Mouse (Mus musculus) E14TG2a.4 (cell line): ENCODE measurements at regions not wholly inside any gene's neighbourhood (a gene's known extent, or its start where the extent isn't known, plus 50 kb on each side); places are given as distances from the start of the nearest gene placed in this dataset.

Experiments
- H3K27me3 ChIP-seq: 2 replicates; pipeline ENCODE4 v1.6.1; 2014; ENCODE audit warnings: low read length, control low read depth; ENCODE audit not compliant: insufficient read depth
- H3K36me3 ChIP-seq: 2 replicates; pipeline ENCODE4 v1.6.1; 2014; ENCODE audit warnings: low read length, control low read depth; ENCODE audit not compliant: insufficient read depth
- H3K4me1 ChIP-seq: replicated peaks from 2 replicates; pipeline ENCODE4 v1.6.1; 2014; ENCODE audit warnings: low read depth, low read length, control low read depth
- H3K4me3 ChIP-seq: replicated peaks from 2 replicates; pipeline ENCODE4 v1.5.1; 2014; ENCODE audit warnings: mild to moderate bottlenecking, low read length
- H3K9me3 ChIP-seq: 2 replicates; pipeline ENCODE4 v1.6.1; 2014; ENCODE audit warnings: low read length, control low read depth
- CTCF ChIP-seq: conservative IDR thresholded peaks from 2 replicates; pipeline ENCODE4 v1.5.1; 2014; ENCODE audit warnings: low read length
- NANOG ChIP-seq: IDR thresholded peaks from 2 replicates; pipeline ENCODE4 v1.6.1; 2014; ENCODE audit warnings: borderline replicate concordance, low read length, mixed read lengths
- POU5F1 ChIP-seq: IDR thresholded peaks from 2 replicates; pipeline ENCODE4 v1.6.1; 2014; ENCODE audit warnings: low read length, borderline replicate concordance

DNA sequence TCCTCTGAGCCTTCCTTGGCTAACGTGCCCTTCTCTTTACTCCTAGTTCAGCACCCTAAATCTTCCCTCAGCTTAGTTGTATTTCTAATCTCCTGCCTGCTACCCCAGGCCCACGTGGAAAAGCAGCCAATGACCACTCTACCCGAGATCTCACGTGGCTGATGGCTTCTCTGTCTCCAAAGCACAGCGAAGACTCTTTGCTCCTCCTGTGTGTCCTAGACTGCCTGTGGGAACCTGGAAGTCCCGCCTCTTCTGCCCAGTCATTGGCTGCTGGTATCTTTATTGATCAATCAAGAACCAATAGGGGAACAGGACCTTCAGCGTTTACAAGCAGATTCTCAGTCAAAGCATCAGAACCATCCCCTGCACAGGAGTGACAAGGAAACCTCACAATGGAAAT, 54.8 kb downstream of the Gm19935 start:
- no peak for TF ChIP-seq CTCF
- TF ChIP-seq NANOG: no peak
- no peak for TF ChIP-seq POU5F1
- Histone ChIP-seq H3K4me3 (peak overlapping the region; percentile 52), H3K9me3 (peaks cover 11% of the 10 kb centered on the region; the same call in 1 of the 2 replicates), H3K27me3 (no peaks in the 10 kb centered on the region), H3K36me3 (peaks cover 10% of the 10 kb centered on the region; the same call in 1 of the 2 replicates), H3K4me1 (peaks cover 3% of the 10 kb centered on the region; the same call in 1 of the 2 replicates)

DNA sequence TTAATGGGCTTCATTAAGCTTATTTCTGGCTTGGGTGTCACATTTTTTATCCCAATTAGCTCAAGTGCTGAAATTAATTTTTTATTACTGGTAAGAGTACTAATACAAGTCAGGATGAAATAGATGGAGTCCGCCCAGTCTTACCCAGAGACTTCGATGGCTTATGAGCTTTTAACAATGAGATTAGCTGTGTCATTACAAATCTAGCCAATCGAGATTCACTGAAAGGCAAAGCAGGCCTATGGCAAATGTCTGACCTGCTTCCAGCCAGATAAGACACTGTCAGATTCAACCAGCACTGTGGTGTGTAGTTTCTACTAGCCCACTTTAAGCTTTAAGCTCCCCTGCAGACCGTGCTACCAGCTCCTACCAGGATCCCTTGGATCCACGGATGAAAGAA, 55.2 kb downstream of the Gm19935 start:
- peaks cover 10% of the 10 kb centered on the region; the same call in 1 of the 2 replicates for H3K36me3 ChIP-seq
- H3K9me3 ChIP-seq: peaks cover 11% of the 10 kb centered on the region; the same call in 1 of the 2 replicates
- H3K27me3 ChIP-seq: no peaks in the 10 kb centered on the region
- TF ChIP-seq CTCF: no peak
- TF ChIP-seq POU5F1: no peak
- no peak for TF ChIP-seq NANOG
- peak overlapping the region; percentile 52 for H3K4me3 ChIP-seq
- peaks cover 3% of the 10 kb centered on the region; the same call in 1 of the 2 replicates for H3K4me1 ChIP-seq

DNA sequence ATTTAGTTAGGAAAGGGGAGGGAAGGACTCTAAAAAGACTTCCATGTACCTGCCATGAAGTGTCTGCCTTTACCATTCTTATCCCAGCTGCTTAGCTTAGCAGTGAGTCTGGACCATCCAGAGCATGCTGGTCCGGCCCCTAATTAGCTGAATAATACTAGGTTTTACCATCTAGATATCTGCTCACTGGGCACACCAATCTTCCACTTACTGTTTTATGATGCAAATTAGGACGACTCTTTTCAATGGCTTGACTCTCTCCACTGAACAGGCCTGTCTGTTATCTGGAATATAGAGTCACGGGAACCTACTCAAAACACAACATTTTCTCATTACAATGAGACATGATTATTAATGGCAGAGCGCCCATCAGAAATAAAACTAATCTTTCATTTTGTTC, 55.7 kb downstream of the Gm19935 start:
- no peak for TF ChIP-seq POU5F1
- peaks cover 10% of the 10 kb centered on the region; the same call in 1 of the 2 replicates for H3K36me3 ChIP-seq
- H3K4me1 ChIP-seq: peaks cover 3% of the 10 kb centered on the region; the same call in 1 of the 2 replicates
- peaks cover 11% of the 10 kb centered on the region; the same call in 1 of the 2 replicates for H3K9me3 ChIP-seq
- no peaks in the 10 kb centered on the region for H3K27me3 ChIP-seq
- no peak overlapping the region for H3K4me3 ChIP-seq

DNA sequence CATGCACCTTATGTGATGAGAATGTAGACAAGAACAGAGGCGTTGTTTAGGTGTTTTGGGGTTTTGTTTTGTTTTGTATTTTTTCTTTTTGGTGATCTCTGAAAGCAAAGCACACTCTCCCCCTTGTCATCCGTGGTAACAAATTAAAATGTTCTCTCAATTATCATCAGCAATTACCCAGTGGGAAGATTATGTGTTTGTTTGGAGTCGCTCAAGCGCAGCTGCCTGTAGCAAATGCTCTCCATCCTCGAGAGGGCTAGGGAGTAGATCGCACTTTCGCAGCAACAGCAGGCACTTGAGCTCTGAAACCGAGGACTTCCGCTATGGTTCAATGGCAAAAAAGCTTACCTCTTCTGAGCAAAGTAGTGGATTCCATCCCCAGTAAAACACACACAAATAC, 57.7 kb downstream of the Gm19935 start:
- H3K27me3 ChIP-seq: no peaks in the 10 kb centered on the region
- peaks cover 11% of the 10 kb centered on the region; the same call in 1 of the 2 replicates for H3K9me3 ChIP-seq
- H3K4me1 ChIP-seq: peaks cover 3% of the 10 kb centered on the region; the same call in 1 of the 2 replicates
- H3K36me3 ChIP-seq: peaks cover 10% of the 10 kb centered on the region; the same call in 1 of the 2 replicates
- no peak for TF ChIP-seq POU5F1
- no peak for TF ChIP-seq CTCF
- no peak for TF ChIP-seq NANOG
- H3K4me3 ChIP-seq: no peak overlapping the region

DNA sequence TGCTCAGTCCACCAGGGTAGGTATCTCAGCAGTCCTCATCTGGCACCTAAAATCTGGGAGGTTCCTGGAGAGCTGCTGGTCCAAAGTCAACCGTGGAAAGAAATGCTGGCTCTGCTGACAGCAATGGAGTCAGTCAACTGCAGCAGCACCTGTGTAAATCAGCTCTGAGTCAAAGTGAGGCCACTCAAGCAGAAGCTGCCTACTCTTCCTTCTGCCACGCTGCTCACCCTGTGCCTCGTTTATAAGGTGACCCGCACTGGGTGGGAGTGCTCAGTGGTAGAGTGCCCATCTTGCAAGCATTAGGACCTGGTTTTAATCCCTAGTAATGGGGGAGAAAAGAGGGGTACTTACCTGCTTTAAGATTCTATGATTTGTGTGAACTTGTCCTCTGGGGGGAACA, 62.2 kb downstream of the Gm19935 start:
- Histone ChIP-seq H3K4me3 (no peak overlapping the region), H3K4me1 (no peaks in the 10 kb centered on the region), H3K27me3 (no peaks in the 10 kb centered on the region)

DNA sequence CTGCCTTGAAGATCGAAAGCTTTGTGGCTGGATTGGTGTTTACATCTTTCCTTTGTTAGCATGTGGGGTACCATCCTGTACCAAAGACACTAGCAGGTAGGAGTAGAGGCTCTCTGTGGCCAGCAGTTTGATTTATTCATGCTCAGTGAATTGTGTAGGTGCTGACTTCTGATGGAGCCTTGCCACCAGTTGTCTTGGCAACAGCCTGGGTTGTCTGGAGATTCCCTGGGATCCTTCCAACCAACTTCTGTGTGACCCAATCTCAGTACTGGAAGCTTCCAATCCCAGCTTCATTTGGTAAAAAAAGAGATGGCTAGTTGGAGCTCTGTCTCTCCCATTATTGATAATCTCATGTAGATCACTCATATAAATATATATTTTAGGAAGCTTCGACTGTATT, 73.6 kb downstream of the Gm19935 start:
- Histone ChIP-seq H3K4me1 (no peaks in the 10 kb centered on the region), H3K4me3 (no peak overlapping the region), H3K9me3 (peaks cover 6% of the 10 kb centered on the region), H3K27me3 (no peaks in the 10 kb centered on the region), H3K36me3 (no peaks in the 10 kb centered on the region)
- TF ChIP-seq NANOG: no peak
- TF ChIP-seq POU5F1: no peak
- TF ChIP-seq CTCF: no peak

More for the DNA sequence above, 62.2 kb downstream of the Gm19935 start:
- TF ChIP-seq POU5F1 (no peak), NANOG (no peak), CTCF (no peak)
- H3K9me3 ChIP-seq: no peaks in the 10 kb centered on the region
- no peaks in the 10 kb centered on the region for H3K36me3 ChIP-seq

DNA sequence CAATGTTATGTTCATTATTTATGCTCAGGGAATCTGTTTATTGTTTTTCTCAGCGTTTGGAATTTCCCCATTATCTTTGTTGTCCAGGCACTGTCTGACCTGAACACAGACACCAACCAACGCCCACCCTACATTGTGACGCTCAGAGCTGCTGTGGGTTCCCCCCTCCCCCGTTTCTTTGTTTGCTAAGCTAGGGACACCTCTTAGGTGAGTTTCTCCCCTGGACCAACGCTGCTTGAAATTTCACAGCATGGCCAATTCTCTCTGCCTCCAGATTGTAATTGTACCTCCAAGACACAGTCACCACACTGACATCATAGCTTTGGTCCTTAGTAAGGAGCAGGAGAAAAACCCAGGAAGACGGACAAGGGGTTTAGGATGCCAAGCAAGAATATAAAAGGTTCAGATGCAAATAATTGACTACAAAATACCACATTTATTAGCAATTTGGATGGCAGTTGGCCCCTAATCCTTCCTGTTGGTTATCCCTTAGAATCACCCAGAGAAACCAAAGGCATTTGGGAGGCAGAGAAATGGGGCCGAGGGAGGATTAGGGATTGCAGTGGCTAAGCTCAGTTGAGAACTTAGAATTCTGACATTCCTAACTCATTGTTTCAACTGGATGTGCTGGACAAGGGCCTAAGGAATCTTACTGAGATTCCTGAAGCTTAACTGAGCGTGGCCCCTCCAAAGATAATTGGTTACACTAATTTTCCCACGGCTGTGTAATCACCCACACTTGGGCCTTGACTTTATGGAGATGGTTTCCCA, 76.0 kb downstream of the Gm19935 start:
- Histone ChIP-seq H3K27me3 (no peaks in the 10 kb centered on the region), H3K4me1 (no peaks in the 10 kb centered on the region), H3K9me3 (no peaks in the 10 kb centered on the region), H3K36me3 (no peaks in the 10 kb centered on the region), H3K4me3 (no peak overlapping the region)
- TF ChIP-seq POU5F1 (no peak), NANOG (no peak), CTCF (no peak)

DNA sequence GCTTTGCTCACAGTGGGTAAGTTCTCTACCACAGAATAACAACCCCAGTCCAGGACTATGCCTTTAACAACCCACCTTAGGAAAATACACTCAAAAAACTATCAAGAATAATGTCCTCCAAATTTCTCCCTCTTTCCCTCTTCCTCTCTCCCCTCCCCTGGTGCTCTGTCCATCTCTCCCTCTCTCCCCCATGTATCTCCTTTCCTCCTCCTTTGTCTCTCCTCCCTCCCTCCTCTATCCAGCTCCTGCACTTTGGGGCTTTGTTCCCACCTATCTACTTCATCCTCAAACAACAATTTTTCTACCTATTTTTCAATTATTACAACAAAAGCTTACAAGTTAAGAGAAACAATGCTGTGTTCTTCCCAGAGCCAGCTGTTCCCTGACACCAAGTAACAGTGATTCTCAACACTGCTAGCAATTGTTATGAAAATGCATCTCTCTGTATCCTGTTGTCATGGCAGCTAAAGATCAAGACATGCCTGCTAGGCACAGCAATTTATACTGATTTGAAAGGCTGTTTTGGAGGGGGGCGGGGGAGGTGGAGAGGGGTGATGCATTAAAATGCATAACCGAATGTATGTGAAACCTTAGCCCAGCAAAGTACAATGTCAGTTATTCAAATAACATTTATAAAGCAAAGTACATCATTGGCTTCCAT, 76.8 kb downstream of the Gm19935 start:
- Histone ChIP-seq H3K9me3 (no peaks in the 10 kb centered on the region), H3K36me3 (no peaks in the 10 kb centered on the region), H3K4me1 (no peaks in the 10 kb centered on the region), H3K4me3 (no peak overlapping the region), H3K27me3 (no peaks in the 10 kb centered on the region)
- no peak for TF ChIP-seq NANOG
- no peak for TF ChIP-seq POU5F1
- TF ChIP-seq CTCF: no peak

DNA sequence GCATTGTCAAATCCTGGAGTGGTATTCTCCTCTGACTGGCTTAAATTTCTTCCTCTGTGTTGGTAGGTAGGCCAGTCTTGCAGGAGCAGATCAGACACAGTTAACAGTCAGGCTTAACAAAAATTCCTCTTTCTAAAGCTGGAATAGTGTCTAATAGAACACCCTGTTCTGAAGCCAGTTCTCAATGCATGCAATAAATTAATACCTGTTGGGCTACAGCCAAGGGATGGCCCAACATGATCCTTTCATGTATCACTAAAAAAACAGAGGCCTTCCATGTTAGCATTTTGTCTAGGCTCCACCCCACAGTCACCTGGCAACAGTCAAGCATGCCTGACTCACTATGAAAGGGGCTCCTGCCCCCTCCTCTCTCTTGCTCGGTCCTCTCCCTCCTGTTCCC, 89.2 kb downstream of the Gm19935 start:
- TF ChIP-seq POU5F1 (no peak), CTCF (no peak), NANOG (no peak)
- H3K27me3 ChIP-seq: no peaks in the 10 kb centered on the region
- H3K36me3 ChIP-seq: no peaks in the 10 kb centered on the region
- no peak overlapping the region for H3K4me3 ChIP-seq
- peaks cover 3% of the 10 kb centered on the region; the same call in 1 of the 2 replicates for H3K4me1 ChIP-seq
- H3K9me3 ChIP-seq: no peaks in the 10 kb centered on the region
